Mouse (Mus musculus): Measurements from ENCODE around the gene Cdc42ep4. TPM values are rescaled to one million over a fixed set of nuclear protein-coding genes. Genes with fewer than 3 reads are reported as not detected.

The Cdc42ep4 gene
- polyA plus RNA-seq, 1 experiment from 2014 or later = 78.2 TPM

DNA sequence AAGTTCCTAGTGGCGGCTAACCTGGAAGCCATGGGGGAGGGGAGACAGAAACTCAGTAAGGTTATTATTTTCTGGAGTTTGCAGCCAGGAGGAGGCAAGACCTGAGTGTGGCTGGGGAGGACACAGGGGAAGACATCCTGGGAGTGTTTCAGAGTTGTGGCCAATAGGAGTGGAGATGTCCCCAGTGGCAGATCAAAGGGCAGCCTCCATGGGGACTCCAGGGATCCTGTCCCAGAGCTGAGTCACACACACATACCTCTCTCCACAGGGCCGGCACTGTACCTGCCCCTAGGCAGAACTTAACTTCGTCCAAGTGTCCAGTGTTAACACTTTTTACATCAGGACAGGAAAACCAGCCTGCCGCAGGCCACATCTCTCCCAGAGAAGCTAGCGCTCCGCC is 16.5 kb downstream of the Cdc42ep4 start:
- Histone ChIP-seq H3K36me3 (ENCODE audit: control insufficient read depth, insufficient read depth, low read length) (no peaks in the 10 kb centered on the region), H3K4me1 (ENCODE audit: control insufficient read depth, insufficient read depth, low read length) (peaks cover 24% of the 10 kb centered on the region), H3K4me3 (ENCODE audit: low read depth, low read length) (no peak overlapping the region), H3K27me3 (ENCODE audit: control insufficient read depth, insufficient read depth, low read length) (no peaks in the 10 kb centered on the region), H3K4me2 (ENCODE audit: low read depth) (no peak overlapping the region), H3K9ac (ENCODE audit: low read length) (no peak overlapping the region), H3K27ac (ENCODE audit: low read depth, low read length) (no peak overlapping the region), H3K9me3 (ENCODE audit: control insufficient read depth, low read length) (no peaks in the 10 kb centered on the region)
- 80% methylated on average over 6 of the region's 6 CpGs for WGBS
- ATAC-seq (ENCODE audit: insufficient read depth, low FRiP score, low TSS enrichment) (no peak), DNase-seq (ENCODE audit: low spot score) (no peak)

DNA sequence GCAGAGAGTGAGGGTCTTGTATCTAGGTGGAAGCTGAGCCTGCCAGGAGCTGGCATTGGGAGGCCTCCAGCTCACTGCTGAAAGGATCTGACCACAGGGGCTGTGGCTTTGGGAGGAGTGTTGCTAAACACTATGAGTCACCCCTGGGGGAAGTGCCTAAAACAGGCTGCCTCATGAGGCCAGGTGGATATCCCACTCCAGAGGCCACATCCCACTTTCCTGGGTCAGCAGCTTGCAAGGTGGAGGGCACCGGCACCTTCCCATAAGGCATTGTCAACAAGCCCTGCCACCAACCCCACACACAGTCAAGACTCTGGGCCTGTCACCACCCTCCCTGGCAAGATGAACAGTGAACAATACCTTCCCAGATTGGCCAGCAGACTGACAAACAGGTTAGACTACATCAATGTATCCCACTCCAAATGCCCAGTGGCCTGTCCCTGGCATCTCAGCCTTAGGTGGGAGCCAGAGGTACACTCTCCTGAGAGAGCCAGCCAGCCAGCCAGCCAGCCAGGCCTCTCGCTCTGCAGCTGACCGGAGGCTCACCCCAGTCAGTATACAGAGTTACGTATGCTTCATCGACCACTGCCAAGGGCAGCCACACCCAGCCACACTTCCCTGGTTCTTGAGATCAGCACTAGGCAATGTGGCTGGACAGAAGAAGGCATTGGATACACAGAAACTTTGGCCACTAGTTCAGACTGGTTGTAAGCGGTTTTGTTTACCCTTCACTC is 17.9 kb downstream of the Cdc42ep4 start:
- Histone ChIP-seq H3K27ac (ENCODE audit: low read depth, low read length) (no peak overlapping the region), H3K4me1 (ENCODE audit: control insufficient read depth, insufficient read depth, low read length) (peaks cover 23% of the 10 kb centered on the region)

DNA sequence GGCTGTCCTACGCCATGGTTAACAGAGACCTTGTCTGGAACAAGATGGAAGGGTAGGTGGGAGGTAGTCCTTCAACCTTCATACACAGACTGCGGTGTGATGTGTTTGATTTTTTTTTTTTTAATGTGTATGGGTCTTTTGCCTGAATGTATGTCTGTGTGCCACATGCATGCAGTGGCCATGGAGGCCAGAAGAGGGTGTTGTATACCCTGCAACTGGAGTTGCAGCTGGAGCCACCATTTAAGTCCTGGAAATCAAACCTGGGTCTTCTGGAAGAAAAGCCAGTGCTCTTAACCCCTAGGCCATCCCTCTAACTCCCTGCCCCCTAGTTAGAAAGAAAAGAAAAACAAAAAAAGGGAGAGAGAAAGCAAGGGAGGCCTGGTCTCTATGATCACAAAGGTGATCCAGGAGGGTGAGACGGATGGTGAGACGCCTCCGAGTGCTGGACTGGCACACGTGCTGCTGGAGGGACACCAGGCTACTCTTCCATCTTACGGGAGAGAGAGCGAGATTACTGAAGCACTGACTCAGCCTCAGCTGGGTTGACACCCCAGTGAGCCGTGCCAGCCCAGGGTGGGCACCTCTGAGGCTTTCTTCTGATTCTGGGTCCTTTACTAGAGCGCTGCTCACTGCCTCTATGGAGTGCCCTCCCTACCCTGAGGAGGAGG is 19.6 kb downstream of the Cdc42ep4 start:
- H3K27ac ChIP-seq (ENCODE audit: low read depth, low read length) = no peak overlapping the region
- H3K9me3 ChIP-seq (ENCODE audit: control insufficient read depth, low read length) = no peaks in the 10 kb centered on the region
- no peak overlapping the region for H3K4me3 ChIP-seq (ENCODE audit: low read depth, low read length)
- H3K4me1 ChIP-seq (ENCODE audit: control insufficient read depth, insufficient read depth, low read length) = peaks cover 33% of the 10 kb centered on the region
- no peak overlapping the region for H3K4me2 ChIP-seq (ENCODE audit: low read depth)
- no peaks in the 10 kb centered on the region for H3K27me3 ChIP-seq (ENCODE audit: control insufficient read depth, insufficient read depth, low read length)
- no peak for ATAC-seq (ENCODE audit: insufficient read depth, low FRiP score, low TSS enrichment)
- H3K9ac ChIP-seq (ENCODE audit: low read length) = no peak overlapping the region
- H3K36me3 ChIP-seq (ENCODE audit: control insufficient read depth, insufficient read depth, low read length) = peaks cover 18% of the 10 kb centered on the region
- WGBS = 91% methylated on average over 10 of the region's 10 CpGs
- no peak for DNase-seq (ENCODE audit: low spot score)

More for the DNA sequence above, 17.9 kb downstream of the Cdc42ep4 start:
- no peak overlapping the region for H3K4me3 ChIP-seq (ENCODE audit: low read depth, low read length)
- peaks cover 3% of the 10 kb centered on the region; the same call in 1 of the 2 replicates for H3K36me3 ChIP-seq (ENCODE audit: control insufficient read depth, insufficient read depth, low read length)
- DNase-seq (ENCODE audit: low spot score) (peak; percentile 34), ATAC-seq (ENCODE audit: insufficient read depth, low FRiP score, low TSS enrichment) (no peak)
- H3K9ac ChIP-seq (ENCODE audit: low read length) = no peak overlapping the region
- H3K27me3 ChIP-seq (ENCODE audit: control insufficient read depth, insufficient read depth, low read length) = no peaks in the 10 kb centered on the region
- no peaks in the 10 kb centered on the region for H3K9me3 ChIP-seq (ENCODE audit: control insufficient read depth, low read length)
- WGBS = 49% methylated on average over 6 of the region's 6 CpGs
- no peak overlapping the region for H3K4me2 ChIP-seq (ENCODE audit: low read depth)

DNA sequence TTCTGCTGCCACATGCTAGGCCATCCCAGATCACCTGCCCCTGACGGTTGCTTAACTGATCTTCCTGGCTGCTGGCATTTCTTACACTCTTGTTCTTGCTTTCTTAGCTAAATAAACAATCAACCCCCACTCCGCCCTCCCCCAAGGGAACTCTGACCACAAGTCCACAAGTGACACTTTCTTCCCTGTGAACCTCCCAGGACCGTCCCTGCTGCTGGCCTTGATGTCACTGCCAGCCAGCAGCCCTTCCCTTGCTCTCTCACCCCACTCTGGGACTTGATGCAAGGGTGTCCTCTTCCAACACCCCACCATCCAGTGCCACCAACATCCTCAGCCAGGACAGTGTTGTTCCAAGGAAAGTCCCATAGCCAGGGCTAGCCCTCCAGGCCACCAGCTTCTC is 20.8 kb downstream of the Cdc42ep4 start:
- H3K9ac ChIP-seq (ENCODE audit: low read length) = no peak overlapping the region
- H3K4me3 ChIP-seq (ENCODE audit: low read depth, low read length) = no peak overlapping the region
- H3K4me1 ChIP-seq (ENCODE audit: control insufficient read depth, insufficient read depth, low read length) = peaks cover 33% of the 10 kb centered on the region
- no peak overlapping the region for H3K27ac ChIP-seq (ENCODE audit: low read depth, low read length)
- H3K27me3 ChIP-seq (ENCODE audit: control insufficient read depth, insufficient read depth, low read length) = no peaks in the 10 kb centered on the region
- 71% methylated on average over 3 of the region's 3 CpGs for WGBS
- H3K36me3 ChIP-seq (ENCODE audit: control insufficient read depth, insufficient read depth, low read length) = peaks cover 24% of the 10 kb centered on the region
- H3K9me3 ChIP-seq (ENCODE audit: control insufficient read depth, low read length) = no peaks in the 10 kb centered on the region
- DNase-seq (ENCODE audit: low spot score) (no peak), ATAC-seq (ENCODE audit: insufficient read depth, low FRiP score, low TSS enrichment) (no peak)
- H3K4me2 ChIP-seq (ENCODE audit: low read depth) = no peak overlapping the region

DNA sequence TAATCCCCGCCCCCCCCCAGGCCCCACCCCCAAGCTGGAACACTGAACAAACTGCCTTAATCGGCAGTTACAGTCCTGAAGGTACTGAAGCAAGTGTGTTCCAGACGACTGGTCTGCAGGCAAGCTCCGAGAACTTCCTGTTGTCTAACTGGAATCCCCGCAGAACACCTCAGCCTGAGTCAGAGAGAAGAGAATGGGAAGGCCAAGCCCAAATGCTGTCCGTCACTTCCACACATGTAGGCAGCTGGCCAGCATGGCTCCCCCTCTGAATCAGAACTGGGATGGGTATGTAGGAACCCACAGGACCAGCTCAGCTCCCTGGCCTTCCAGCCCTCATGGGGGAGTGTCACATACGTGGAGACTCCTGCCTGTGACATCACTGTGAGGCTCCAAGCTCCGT is 21.8 kb downstream of the Cdc42ep4 start:
- Histone ChIP-seq H3K9ac (ENCODE audit: low read length) (no peak overlapping the region), H3K9me3 (ENCODE audit: control insufficient read depth, low read length) (no peaks in the 10 kb centered on the region), H3K4me3 (ENCODE audit: low read depth, low read length) (no peak overlapping the region), H3K27me3 (ENCODE audit: control insufficient read depth, insufficient read depth, low read length) (no peaks in the 10 kb centered on the region), H3K27ac (ENCODE audit: low read depth, low read length) (no peak overlapping the region), H3K4me2 (ENCODE audit: low read depth) (no peak overlapping the region), H3K36me3 (ENCODE audit: control insufficient read depth, insufficient read depth, low read length) (peaks cover 28% of the 10 kb centered on the region), H3K4me1 (ENCODE audit: control insufficient read depth, insufficient read depth, low read length) (peaks cover 32% of the 10 kb centered on the region)
- ATAC-seq (ENCODE audit: insufficient read depth, low FRiP score, low TSS enrichment) (no peak), DNase-seq (ENCODE audit: low spot score) (no peak)
- WGBS = 62% methylated on average over 8 of the region's 8 CpGs

DNA sequence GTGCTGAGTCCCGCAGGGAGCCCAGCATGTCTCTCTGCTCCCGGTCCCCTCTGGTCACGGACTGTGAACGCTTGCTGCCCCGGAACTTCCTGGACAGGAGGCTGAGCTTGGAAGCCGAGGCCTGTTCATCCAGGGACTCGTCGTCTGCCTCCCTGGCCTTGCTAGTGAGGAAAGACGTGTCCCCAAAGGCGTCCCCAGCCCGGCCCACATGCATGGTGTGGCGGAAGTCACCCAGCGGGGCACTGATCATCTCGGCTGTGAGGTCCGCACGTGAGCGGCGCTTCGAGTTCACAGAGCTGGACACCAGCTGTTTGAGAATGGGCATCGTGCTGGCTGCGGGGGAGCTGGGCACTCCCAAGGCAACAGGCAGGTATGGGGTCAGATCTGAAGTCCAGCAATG is 22.4 kb downstream of the Cdc42ep4 start:
- ATAC-seq (ENCODE audit: insufficient read depth, low FRiP score, low TSS enrichment) (no peak), DNase-seq (ENCODE audit: low spot score) (no peak)
- peaks cover 25% of the 10 kb centered on the region for H3K4me1 ChIP-seq (ENCODE audit: control insufficient read depth, insufficient read depth, low read length)
- peaks cover 28% of the 10 kb centered on the region for H3K36me3 ChIP-seq (ENCODE audit: control insufficient read depth, insufficient read depth, low read length)
- H3K27ac ChIP-seq (ENCODE audit: low read depth, low read length) = no peak overlapping the region
- no peak overlapping the region for H3K4me2 ChIP-seq (ENCODE audit: low read depth)
- H3K9ac ChIP-seq (ENCODE audit: low read length) = no peak overlapping the region
- WGBS = 73% methylated on average over 21 of the region's 21 CpGs
- H3K4me3 ChIP-seq (ENCODE audit: low read depth, low read length) = no peak overlapping the region
- no peaks in the 10 kb centered on the region for H3K27me3 ChIP-seq (ENCODE audit: control insufficient read depth, insufficient read depth, low read length)
- H3K9me3 ChIP-seq (ENCODE audit: control insufficient read depth, low read length) = no peaks in the 10 kb centered on the region

DNA sequence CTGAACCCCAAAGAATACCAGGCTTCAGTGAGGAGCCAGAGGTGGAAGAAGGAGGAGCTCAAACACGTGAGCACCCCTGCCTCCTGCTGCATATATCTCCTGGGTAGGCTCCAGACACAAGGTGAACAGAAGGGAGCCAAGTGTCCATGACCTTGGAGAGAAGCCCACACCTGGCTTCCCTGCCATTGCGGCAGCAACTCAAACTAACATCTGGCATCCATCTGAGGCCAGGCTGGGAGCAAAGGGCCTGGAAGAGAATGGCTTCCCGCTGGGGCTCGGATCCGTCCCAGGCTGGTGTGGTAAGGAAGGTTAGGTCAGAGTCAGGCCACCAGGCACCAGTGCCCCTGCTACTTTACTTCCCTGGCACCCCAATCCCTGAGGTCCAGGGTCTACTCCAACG is 23.7 kb downstream of the Cdc42ep4 start:
- WGBS = 53% methylated on average over 6 of the region's 6 CpGs
- Histone ChIP-seq H3K27ac (ENCODE audit: low read depth, low read length) (no peak overlapping the region), H3K4me1 (ENCODE audit: control insufficient read depth, insufficient read depth, low read length) (peaks cover 17% of the 10 kb centered on the region), H3K9ac (ENCODE audit: low read length) (no peak overlapping the region), H3K9me3 (ENCODE audit: control insufficient read depth, low read length) (no peaks in the 10 kb centered on the region), H3K4me3 (ENCODE audit: low read depth, low read length) (no peak overlapping the region), H3K4me2 (ENCODE audit: low read depth) (no peak overlapping the region), H3K36me3 (ENCODE audit: control insufficient read depth, insufficient read depth, low read length) (peaks cover 28% of the 10 kb centered on the region), H3K27me3 (ENCODE audit: control insufficient read depth, insufficient read depth, low read length) (no peaks in the 10 kb centered on the region)
- ATAC-seq (ENCODE audit: insufficient read depth, low FRiP score, low TSS enrichment) = no peak
- no peak for DNase-seq (ENCODE audit: low spot score)

DNA sequence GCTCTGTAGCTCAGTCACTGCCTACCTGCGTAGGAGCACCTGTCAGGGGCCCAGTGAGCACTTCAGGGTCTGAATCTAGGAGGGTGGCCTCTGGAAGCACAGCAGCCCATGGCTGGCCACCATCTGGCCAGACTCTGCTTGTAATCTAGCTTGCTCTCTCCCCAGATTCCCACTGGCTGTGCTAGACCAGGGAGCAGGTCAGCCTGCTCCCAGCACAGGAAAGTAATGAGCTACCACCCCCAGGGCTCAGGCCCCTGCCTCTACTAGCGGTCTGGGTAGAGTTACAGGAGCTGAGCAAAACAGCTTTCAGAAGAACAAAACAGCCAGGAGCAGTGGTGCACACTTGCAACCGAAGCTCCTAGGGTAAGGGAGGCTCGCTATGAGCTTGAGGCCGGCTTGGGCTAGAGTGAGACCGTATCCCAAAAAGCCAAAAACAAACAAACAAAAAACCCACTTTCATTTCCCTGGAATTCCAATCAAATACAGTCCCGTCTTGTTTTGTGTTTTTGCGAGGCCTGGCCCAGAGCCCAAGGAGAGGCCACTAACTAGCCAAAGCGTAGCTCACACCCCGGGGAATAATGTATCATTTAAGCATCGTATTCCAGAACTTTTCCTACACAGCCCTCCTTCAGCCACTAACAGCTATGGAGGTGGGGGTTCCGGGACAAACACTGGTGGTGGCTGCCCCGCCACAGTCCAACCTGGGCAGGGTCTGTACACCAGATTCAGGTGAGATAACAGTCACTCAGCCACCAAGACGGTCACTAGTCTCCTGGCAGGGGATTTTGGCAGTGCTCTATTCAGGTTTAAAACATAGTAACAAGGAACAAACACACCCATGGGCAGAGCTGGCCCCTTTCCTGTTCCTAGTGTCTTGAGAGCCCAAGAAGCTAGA is 24.4 kb downstream of the Cdc42ep4 start:
- no peak for DNase-seq (ENCODE audit: low spot score)
- Histone ChIP-seq H3K4me1 (ENCODE audit: control insufficient read depth, insufficient read depth, low read length) (peaks cover 17% of the 10 kb centered on the region), H3K27ac (ENCODE audit: low read depth, low read length) (no peak overlapping the region)

More for the DNA sequence above, 24.4 kb downstream of the Cdc42ep4 start:
- ATAC-seq (ENCODE audit: insufficient read depth, low FRiP score, low TSS enrichment) = no peak
- Histone ChIP-seq H3K4me2 (ENCODE audit: low read depth) (no peak overlapping the region), H3K36me3 (ENCODE audit: control insufficient read depth, insufficient read depth, low read length) (peaks cover 28% of the 10 kb centered on the region), H3K4me3 (ENCODE audit: low read depth, low read length) (no peak overlapping the region), H3K27me3 (ENCODE audit: control insufficient read depth, insufficient read depth, low read length) (no peaks in the 10 kb centered on the region), H3K9me3 (ENCODE audit: control insufficient read depth, low read length) (no peaks in the 10 kb centered on the region), H3K9ac (ENCODE audit: low read length) (no peak overlapping the region)
- WGBS = 78% methylated on average over 14 of the region's 14 CpGs

Data from neural tube, embryonic 11.5 days (tissue).